Mouse (Mus musculus): ENCODE measurements around the gene Crebl2.

Crebl2 gene

DNA sequence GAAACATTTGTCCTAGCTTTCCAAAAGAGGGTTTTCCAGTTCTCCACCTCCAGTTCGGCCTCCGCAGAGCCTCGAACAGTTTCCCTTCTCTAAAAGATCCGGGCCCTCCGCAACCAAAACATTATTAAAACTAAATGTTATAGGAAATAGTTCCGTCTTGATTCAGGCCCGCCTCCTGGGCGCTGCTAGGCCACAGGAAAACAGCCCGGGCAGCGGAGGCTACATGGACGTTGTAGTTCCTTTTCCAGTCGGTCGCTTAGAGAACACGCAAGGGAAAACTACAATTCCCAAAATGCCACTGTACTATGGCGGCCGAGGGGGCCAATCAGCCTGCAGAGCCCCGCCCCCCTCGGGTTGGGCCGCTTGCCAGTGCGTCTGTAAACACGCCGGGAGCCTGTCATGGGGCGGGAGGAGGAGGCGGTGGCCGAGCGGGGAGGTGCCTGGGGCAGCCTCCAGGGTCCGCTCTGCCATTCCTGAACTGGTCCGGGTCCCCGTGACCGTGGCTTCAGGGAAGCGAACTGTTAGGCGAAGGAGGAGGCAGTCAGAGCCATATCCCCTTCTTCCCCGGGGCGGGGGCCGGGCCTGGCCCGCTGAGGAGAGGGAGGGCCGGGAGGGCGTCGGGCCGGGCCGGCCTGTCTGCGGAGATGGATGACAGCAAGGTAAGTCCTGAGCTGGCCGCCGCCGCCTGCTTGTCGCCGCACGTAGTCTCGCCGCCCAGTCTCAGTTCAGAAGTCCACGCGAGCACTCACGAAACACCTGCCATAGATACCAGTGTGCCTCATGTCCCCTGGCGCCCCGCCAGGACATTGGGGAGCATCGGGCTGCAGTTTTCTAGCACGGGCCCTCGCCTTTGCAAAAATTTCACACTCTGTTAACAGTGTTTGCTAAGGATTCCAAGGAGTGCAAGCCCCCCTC is at the start of gene Crebl2:
TSS of gene Crebl2 (plus strand) at position 369 of the 915 bp plus-strand sequence.
- DNase-seq (ENCODE audit: low spot score), result peak; percentile 100

DNA sequence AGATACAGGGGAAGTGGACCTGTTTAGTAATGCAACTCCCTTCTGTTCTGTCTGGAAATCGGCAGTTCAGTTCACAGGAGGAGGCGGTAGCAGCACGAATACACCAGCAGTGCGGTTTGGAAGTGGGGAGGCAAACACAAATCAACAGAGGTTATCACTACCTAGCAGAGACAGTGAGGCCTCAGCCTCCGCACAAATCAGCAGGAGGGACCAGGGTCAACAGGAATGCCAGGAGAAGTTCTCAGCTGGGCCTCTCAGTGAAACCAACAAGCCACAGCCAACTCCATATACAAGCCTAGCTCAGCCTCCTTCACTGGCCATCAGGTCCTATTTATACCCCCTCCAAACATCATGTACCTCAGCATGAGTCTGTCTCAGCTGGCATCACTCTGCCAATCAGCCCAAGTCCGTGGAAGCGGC is 48.5 kb upstream of the Crebl2 start:
- DNase-seq (ENCODE audit: low spot score), result no peak

DNA sequence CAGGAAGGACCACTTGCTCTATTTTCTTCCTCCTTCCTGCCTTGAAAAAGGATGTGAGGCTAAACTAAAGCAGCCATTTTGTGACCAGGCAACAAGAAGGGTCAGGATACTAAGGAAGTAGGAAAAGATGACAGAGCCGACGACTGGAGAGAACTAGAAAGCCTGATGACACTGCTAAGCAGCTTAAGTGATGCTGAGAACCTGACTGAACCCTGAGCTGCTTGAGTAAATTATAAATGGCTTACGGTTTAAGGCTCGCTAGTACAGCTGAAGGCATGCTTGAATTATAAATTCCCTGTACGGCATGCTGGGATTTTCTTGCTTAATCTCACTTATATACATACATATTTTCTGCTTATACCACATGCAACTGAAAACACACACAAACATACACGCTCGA is 47.1 kb upstream of the Crebl2 start:
- no peak for DNase-seq (ENCODE audit: low spot score)

DNA sequence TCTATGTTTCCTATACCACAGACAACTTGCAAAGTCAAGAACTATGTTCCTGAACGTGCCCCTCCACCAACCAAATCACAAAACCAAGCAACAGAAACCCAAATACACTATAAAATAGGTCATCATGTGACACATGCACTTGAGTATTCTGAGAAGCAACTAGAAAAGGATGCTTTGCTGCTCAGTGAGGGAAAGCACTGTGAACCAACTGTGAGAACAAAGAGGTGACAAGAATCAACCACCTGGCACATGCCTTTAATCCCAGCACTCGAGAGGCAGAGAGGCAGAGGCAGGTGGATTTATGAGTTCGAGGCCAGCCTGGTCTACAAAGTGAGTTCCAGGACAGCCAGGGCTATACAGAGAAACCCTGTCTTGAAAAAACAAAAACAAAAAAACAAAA is 43.5 kb upstream of the Crebl2 start:
- DNase-seq (ENCODE audit: low spot score), result no peak

DNA sequence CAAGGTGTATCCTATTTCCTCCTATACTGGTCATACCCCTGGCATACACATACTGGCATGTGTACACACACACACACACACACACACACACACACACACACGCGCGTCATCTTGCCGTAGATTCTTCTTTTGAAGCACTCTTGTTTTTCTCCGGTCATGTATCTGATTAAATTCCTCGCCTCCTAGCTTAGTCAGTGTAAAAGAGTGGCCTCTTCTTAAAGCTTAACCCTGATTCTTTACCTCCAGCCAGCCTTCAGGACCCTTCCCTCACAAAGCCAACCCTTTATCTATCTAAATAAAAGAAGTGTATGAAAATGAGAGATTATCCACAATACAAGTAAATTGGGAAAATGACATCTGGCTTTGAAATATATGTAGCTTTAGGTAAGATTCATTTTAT is 40.9 kb upstream of the Crebl2 start:
- no peak for DNase-seq (ENCODE audit: low spot score)

DNA sequence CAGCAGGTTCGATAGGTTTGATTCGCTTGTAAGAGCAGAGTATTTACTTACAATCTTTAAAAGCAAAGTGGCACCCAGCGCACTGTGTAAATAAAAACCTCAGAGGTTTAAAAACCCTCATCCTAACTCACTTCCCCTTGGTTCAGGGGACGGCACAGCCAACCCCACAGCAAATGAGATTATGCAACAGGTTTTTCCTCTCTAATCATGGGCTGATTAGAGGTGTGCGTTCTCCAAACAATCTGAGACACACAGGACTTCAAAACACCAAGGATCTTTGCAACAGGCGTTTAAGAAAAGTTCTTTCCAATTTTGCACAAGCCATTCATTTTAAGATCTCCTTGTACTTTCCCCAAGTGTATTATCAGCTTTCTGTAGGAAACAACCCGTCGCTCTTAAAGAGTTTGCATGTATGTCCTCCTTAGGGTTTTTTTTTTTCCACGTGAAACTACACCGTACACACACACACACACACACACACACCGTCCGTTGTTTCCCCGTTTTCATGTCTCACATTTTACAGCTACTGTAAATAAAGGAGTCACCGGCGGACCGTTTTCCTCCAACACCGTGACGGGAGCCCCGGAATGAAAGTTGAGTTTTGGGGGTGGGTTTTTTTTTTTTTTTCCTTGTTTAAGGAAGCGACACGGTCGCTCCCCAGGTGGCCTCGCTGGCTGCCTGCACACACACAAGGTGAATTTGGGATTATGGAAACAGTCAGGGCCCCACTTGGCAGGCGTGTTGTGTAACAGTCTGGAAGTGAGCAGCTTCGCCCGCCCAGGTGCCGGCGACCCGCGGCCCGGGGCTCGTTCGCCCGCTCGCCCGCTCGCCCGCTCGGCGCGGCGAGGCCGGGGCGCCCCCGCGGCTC is 38.5 kb upstream of the Crebl2 start:
- DNase-seq (ENCODE audit: low spot score), result peak; percentile 32

DNA sequence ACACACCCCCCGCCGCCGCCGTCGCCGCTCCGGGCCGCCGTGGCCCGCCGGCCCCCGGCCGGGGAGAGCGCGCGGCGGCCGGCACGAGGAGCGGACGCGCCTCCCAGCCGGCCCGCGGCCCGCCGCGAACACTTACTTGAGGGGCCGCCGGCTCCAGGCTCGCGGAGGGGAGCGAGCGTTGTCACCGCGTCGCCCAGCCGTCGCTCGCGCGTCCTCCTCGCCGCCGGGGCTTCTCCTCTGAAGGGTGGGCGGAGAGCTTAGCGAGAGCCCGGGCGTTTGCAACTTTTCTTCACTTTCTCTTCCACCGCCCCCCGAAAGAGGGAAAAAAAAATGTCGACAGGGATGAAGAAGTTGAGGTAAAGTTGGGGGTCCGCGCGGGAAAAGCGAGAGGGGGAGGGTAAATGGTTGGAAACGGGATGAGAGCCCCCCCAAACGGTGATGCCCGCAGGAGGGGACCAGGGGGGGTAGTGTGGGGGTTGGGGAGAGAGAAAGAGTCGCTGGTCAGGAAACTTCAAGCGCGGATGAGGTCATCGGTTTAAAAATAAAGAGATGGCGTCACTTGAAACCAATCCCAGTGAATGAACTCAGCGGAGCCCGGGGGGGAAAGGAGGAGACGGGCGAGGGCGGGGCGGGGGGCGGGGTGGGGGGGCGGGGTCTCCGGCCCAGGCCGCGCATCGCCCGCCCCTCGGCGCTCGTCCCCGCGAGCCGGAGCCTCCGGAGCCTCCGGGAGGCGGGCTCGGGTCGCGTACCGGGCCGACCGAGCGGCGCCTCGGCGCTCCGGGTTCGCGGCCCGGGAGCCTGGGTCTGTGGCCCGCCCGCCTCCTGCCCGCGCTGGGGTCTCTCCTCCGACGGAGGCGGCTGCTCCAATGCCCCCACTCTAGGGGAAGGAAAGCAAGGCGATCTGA is 37.6 kb upstream of the Crebl2 start, which contains the start of gene Dusp16:
TSS of gene Dusp16 (minus strand) at position 485 of the 905 bp plus-strand sequence.
- peak; percentile 89 for DNase-seq (ENCODE audit: low spot score)

DNA sequence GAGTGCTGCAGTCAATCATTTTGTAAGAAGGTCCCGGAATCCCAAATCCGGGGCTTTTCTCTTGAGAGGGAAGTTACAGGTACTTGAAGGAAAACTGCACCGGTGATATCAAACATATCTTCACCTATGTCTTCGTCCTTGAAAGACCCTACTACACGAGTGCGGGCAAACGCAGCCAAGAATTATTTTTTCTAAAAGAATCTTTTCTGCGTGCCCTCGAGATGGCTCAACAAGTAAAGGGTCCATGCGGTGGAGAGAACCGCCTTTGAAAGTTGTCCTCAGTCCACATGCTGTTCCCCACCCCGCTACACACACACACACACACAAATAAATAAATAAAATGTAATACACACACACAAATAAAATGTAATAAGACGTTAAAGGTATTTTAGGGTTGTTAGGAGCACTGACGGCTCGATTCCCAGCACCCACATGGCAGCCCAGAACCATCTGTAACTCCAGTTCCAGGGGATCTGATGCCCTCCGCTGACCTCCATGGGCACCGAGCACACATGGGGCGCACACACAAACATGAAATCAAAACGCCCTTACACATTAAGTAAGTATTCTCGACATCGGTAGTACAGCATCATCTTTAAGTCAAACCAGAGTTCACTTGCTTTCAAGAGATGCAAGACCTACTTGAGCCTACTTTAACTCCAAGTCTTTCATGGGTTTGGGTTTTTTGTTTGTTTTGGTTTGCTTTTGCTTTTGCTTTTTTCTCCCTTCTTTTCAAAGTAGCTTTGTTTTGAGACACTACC is 36.7 kb upstream of the Crebl2 start:
- DNase-seq (ENCODE audit: low spot score), result no peak

DNA sequence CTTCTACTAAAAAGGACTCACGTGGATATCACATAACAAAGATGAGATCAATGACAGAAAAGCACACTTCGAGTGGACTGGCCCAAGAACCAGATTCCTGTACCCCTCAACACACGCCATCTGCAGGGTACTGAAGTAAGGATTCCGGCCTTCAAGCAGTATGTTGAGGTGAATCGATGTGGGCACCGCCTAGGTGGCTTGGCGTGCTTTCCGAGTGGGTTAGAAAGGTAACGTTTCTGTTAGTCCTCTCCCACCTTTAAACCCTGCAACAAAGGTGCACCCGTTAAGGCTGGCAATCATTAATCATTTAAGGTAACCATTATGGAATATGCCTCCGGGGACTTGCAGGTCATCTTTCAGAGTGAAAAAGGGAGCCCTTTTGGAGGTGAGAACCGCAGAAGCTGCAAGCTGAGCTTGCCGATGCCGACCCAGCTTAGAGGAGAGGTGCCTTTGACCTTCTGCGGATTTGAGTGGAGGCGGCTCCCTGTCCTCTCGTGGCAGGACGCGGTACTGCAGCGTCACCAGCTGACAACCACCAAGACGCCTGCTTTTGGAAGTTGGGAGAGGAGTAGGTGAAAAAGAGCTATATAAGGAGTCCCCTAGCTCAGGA is 35.9 kb upstream of the Crebl2 start:
- peak; percentile 86 for DNase-seq (ENCODE audit: low spot score)

DNA sequence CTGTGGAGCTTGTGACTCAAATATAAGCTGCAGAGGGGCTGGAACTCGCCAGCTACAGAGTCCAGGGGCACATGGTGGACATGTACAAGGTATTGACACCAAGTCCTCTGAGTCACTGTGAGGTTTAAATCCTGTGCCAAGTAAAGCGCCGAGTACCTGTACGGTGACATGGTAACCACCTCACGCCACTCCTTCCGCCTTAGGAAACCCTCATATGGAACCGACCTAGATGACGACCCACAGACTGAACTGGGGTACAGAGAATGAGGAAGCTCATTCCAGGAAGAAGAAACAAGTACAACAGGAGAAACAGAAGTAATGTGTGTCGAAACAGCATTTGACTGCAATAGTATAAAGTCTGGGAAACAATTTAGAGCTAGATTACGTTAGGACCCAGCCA is 33.7 kb upstream of the Crebl2 start:
- no peak for DNase-seq (ENCODE audit: low spot score)

DNA sequence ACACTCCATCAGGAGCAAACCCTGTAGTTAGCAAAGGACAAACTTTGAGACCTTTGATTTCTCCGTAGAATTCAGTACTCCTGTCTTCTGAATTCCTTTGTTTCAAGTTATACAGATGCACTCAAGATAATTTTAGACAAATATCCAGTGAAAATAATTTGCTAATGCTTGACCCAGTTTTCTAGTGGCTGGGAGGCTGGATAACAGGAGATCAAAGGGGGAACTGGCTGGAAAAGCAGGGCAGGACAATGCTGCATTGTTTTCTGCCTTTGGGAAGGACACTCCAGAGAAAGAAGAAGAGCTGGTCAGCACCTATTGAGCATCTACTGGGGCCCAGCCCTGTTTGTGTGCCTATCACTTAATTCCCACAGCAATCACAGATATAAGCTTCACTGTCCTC is 28.5 kb upstream of the Crebl2 start:
- DNase-seq (ENCODE audit: low spot score), result no peak

DNA sequence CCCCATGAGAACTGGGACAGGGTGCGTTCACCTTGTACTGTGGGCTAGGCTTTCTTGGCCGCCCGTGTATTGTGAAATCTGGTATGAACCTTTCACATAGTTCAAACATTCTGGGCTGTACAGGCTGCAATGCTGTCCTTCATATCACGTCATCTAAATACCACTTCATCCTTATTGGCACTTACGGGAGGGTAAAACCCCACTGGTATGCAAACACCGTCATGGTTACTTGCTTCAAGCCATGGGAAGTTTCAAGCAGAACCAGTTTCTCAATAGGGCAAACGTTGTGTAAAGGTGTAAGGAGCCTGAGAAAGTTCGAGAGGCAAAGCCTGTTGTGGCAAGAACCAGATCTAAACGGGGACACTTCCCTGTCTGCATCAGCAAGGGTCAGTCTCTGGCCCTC is 27.3 kb upstream of the Crebl2 start:
- DNase-seq (ENCODE audit: low spot score), result peak; percentile 68

DNA sequence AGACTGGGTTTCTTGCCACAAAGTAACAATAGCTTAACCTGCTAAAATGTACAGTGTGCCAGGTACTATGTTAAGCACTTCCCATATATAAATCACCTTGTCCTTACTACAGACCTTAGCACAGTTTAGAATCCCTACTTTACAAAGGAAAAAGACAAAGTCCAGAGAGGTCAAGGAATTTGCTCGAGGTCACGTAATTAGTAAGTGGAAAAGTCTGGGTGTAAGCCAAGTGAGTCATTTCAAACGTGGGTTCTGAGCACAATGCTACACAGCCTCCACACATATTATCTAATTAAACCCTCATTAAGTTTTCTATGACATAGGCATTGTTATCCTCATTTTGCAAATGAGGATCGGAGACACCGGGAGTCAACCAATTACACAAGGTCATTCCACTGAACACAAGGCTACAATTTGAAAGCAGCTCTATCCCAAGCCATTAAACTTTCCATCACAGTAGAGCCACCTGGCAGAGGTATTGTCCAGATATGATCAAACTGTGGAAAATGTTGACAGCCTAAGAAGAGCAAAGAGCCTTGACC is 25.1 kb upstream of the Crebl2 start:
- DNase-seq (ENCODE audit: low spot score), result no peak

DNA sequence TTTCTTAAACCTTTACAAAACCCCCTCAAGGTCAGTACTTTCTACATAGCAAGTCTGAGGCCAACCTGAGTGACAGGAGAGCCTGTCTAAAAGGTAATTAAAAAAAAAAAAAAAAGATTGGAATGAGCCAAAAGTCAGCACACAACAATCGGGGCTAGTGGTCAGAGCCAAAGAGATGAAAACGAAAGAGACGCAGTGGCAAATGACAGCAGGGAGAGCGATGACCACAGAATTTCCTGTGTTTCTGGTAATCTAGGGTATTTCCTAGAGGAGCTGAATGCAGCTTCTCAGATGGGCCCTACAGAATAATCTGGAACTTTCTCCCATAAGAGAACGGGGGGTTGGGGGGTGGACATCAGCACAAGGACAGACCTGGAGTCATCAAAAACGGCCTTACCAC is 23.8 kb upstream of the Crebl2 start:
- no peak for DNase-seq (ENCODE audit: low spot score)

DNA sequence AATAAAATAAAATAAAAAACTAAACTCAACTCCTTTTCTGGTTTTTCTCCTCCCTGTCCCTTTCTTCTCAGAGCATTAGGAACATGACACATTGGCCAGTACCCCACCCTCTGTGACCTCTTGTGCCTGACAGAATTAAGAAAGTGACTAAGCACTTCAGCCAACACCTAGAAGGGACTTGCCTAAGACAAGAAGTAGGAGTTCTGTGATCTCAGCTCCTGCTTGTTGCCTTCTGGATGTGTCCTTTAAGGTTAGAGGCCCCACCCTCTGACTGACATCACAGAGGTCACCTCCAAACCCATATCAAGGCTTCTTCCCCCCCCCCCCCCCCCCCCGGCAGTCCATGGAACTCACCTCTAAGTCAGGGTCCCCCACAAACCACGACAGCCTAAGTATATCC is 22.9 kb upstream of the Crebl2 start:
- DNase-seq (ENCODE audit: low spot score), result no peak

DNA sequence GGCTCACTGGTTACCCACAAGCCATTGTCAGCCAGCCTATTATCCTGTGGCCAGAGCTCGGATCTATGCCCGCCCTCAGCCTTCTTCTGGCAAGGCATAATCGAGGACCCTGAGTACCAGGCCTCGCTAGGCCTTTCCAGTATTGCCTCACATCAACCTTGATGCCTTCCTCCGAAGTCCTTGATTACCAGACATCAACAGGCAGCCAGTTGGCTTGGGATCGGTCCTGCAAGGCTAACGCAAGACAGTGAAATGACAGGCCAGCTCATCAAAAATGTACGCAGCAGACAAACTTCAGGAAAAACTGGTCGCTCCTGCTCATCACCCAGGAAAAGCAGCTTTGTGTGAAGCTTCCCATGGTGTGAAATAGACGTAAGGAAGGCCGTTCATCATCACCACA is 22.2 kb upstream of the Crebl2 start:
- DNase-seq (ENCODE audit: low spot score), result no peak

DNA sequence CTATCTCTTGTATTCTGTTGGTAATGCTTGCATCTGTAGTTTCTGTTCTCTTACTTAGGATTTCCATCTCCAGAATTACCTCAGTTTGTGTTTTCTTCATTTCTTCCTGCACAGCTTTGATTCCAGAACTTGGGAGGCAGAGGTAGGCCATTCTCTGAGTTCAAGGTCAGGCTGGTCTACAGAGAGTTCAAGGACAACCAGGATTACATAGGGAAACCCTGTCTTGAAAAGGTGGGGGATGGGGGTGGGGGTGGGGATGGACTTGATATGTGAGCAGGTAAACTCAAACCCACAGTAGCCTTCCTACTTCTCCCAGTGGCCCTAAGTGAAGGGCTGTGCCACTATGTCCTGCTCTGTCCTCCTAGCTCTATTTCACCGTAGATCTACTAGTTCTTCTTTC is 16.9 kb upstream of the Crebl2 start:
- DNase-seq (ENCODE audit: low spot score), result no peak

DNA sequence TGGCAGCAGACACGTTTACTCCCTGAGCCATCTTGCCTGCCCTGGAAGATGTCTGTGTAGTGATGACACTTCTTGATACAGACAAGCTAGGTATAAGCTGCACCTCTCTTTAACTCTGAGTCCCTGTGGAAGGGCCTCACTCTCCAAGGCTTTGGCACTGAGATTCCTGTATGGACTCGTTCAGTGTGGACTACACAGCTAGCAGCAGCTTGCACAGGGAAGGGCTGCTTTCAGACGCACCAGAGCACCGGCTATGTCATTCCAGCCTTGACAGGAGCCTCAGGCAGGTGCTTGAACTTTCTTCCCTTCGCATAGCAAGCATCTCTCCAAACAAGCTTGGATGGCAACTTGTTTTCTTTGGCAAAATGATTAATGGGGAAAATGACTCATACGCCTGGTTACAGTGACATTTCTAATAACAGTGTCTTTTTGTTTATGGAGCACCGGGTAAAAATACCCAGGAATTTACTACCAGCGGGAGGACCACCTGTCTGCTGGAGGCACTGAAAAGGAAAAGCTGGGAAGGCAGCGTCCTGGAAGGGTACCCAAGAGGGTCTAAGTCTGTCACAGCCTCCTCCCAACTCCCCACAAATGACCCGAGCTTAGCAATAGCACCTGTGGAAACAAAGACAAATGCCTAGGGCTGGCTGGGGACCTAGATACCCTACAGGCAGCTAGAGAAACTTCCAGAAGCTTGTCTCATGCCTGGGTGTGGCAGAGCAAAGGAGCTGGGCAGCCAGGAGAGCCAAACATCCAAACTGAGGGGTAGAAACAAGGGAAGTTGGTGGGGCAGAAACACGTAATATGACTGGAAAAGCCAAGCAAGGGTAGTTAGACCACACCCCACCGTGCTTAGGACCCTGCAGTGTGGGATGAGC is 12.7 kb upstream of the Crebl2 start:
- DNase-seq (ENCODE audit: low spot score), result no peak

DNA sequence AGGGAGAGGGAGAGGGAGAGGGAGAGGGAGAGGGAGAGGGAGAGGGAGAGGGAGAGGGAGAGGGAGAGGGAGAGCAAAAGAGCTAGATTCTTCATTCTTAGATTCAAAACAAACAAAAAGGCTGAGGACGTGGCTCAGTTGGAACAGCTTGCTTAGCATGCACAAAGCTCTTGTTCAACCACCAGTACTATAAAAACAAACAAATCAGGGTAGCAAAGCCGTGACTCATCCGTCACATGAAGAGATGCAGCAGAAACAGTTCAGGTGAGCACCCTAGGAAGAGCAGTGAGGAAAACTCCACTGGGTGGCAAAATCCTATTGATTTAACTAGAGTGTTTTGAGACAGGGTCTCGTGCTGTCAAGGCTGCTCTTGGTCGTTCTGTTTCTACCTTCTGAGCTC is 10.2 kb upstream of the Crebl2 start:
- DNase-seq (ENCODE audit: low spot score), result peak; percentile 33
